Mouse (Mus musculus) ES-E14 (cell line): ENCODE results near the gene Ttc41.

Source experiments
- CHD2 ChIP-seq: IDR thresholded peaks from 2 replicates; pipeline ENCODE4 v1.6.1; 2014; ENCODE audit warnings: mild to moderate bottlenecking, low read depth, low read length, inconsistent platforms
- MAFK ChIP-seq: IDR thresholded peaks from 2 replicates; pipeline ENCODE4 v1.6.1; 2014; ENCODE audit warnings: mild to moderate bottlenecking, low read depth, low read length, inconsistent platforms; ENCODE audit not compliant: insufficient read depth
- ZC3H11A ChIP-seq: IDR thresholded peaks from 2 replicates; pipeline ENCODE4 v1.6.1; 2012; ENCODE audit warnings: low read depth, mild to moderate bottlenecking, inconsistent platforms, low read length, borderline replicate concordance

DNA sequence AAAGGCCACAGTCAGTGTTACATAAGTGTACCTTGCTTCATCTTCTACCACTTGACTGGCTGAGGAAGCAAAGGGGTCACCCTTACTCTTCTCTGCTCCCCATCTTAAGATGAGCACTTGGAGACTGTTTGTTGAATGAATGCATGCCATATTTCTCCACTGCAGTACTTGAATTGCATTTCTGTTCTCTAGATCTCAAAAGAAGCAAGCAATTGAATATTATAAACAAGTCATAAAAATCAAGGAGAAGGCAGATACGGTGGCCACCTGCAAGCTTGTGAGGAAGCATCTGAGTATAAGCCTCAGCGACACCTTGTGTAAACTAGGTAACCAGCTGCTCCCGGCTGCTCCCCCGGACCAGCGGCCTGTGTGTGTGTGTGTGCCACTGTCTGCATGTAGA is 58.1 kb downstream of the Ttc41 start, which contains the start of gene Gm49358:
- TF ChIP-seq ZC3H11A (no peak), MAFK (no peak), CHD2 (no peak)
